Mouse (Mus musculus): Measurements from ENCODE around the gene Pld4.

The Pld4 gene

GRCm38 (mm10) chr12:112767036-112767890 is 6.8 kb downstream of the Pld4 start:
- no peak for DNase-seq (ENCODE audit: low read depth, low spot score)

DNA sequence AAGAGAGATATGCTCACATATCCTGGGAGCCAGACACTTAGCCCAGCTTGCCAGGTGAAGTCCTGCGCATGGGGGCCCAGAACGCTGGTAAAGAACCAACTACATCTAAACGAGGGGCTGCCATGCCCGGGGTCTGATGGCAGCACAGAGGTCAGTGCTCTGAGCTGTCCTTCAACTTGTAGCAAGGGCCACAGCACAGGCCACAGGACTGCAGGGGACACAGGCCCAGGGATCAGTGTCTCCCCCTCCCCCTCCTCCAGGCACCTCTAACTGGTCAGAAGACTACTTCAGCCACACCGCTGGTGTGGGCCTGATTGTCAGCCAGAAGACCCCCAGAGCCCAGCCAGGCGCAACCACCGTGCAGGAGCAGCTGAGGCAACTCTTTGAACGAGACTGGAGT is 7.7 kb downstream of the Pld4 start:
- no peak for DNase-seq (ENCODE audit: low read depth, low spot score)

GRCm38 (mm10) chr12:112769031-112769430 is 8.6 kb downstream of the Pld4 start:
- peak; percentile 46 for DNase-seq (ENCODE audit: low read depth, low spot score)

- no peak for DNase-seq (ENCODE audit: low read depth, low spot score)
These were observed 9.3 kb downstream of the Pld4 start for GRCm38 (mm10) chr12:112769751-112770150.

GRCm38 (mm10) chr12:112770396-112770795 is 9.9 kb downstream of the Pld4 start:
- no peak for DNase-seq (ENCODE audit: low read depth, low spot score)

DNA sequence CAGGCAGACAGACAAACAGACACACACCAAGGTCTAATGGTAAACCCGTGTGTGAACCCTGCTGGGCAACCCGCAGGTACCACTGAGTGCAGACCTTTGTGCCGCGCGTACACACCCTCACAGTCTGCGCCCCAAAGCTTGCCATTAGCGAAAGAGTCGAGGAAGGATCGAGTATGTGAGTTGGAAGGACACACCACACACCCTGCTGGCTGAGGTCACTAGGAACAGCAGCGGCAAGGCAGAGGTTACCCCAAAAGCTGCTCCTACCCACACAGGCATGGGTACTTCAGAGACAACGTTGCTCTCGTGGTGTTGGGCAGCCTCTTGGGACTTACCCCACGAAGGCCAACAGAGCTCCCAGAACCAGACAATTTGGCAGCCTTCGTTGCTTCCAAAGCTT is 11.9 kb downstream of the Pld4 start:
- no peak for DNase-seq (ENCODE audit: low read depth, low spot score)

DNA sequence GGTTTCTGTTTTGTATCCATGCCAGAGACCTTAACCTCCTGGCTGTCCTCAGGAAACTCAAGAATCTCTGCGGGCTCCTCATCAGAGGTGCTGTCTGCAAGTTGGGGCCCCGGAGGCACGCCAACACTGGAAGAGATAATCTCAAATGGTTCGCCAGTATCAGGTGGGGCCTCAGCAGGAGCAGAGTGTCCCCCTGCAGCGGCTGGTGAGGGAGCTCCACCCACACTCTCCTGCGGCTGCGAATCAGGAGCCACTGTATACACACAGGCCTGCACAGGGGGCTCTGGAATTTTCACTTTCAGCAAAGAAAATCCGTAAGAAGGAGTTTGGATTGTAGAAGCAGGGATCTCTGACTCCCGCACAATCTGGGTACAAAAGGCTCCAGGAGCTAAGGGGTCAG is 12.9 kb downstream of the Pld4 start:
- no peak for DNase-seq (ENCODE audit: low read depth, low spot score)

GRCm38 (mm10) chr12:112774026-112774425 is 13.6 kb downstream of the Pld4 start:
- DNase-seq (ENCODE audit: low read depth, low spot score), result no peak

DNA sequence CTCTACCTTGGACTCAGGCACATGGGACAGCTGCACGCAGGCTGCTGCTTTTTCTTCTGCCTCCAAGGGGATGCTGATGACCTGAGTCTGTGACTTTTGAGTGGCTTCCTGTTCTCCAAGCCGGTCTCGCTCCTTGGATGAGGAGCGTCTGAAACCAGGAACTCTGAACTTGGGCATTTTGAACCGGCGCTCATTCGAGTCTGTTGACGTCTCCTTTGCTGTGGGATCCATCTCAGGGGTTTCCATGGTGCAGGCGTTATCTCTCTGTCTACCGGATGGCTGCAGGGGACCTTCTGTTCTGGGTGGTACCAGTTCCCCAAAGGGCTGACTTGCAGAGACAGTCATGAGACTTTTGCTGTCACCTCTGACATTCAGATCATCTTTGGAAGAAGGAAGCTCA is 14.0 kb downstream of the Pld4 start:
- no peak for DNase-seq (ENCODE audit: low read depth, low spot score)

GRCm38 (mm10) chr12:112791026-112791425 is 30.6 kb downstream of the Pld4 start:
- no peak for DNase-seq (ENCODE audit: low read depth, low spot score)

- DNase-seq (ENCODE audit: low read depth, low spot score), result peak; percentile 42
These were observed 33.3 kb downstream of the Pld4 start for GRCm38 (mm10) chr12:112793601-112794355.

DNA sequence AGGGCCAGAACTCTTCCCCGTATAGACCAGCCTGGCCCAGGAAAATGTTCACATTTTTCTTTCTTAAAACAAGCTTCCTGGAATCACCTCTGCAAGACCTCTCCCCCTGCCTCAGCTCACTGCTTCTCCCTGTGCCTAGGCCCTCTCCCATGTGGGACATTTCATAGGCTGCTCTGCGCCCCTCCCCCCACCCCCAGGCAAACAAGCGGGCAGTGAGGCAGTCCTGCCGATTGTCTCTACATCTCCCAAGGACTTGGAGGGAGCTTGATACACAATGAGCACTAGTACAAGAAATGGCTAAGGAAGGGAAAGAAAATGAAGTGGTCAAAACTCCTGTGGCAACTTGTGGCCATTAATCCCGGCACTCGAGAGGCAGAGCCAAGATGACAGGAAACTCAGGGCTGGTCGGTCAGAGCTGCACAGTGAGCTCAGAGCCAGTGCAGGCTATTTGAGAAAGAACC is 33.9 kb downstream of the Pld4 start:
- DNase-seq (ENCODE audit: low read depth, low spot score), result no peak

GRCm38 (mm10) chr12:112794998-112795397 is 34.5 kb downstream of the Pld4 start:
- DNase-seq (ENCODE audit: low read depth, low spot score), result no peak

DNA sequence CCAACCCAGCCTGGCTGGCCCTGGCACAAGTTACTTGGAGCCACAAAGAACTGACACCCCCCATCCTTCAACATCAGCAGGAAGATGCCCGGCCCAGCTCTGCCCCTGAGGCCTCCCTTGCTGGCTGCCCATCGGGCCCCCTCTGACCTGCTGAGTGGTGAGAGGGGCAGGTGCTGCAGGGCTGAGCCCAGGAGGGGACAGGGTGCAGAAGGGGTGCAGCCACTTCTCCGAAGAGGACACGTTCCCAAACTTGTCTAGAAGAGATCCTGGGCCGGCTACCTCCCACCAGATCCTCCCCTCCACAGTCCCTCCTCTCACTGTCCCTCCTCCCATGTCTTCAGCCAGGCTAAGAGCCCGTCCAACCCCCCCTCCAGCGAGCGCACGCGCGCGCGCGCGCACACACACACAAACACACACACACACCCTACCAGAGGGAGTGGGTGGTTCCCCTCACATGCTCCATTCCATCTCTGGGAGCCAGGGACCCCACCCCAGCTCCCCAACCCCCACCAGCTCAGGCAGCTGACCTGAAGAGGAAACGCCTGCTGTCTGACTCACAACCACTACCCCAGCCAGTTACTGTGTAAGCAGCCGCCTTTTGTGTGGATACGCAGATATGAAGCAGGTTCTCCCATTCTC is 35.1 kb downstream of the Pld4 start:
- DNase-seq (ENCODE audit: low read depth, low spot score), result no peak

DNA sequence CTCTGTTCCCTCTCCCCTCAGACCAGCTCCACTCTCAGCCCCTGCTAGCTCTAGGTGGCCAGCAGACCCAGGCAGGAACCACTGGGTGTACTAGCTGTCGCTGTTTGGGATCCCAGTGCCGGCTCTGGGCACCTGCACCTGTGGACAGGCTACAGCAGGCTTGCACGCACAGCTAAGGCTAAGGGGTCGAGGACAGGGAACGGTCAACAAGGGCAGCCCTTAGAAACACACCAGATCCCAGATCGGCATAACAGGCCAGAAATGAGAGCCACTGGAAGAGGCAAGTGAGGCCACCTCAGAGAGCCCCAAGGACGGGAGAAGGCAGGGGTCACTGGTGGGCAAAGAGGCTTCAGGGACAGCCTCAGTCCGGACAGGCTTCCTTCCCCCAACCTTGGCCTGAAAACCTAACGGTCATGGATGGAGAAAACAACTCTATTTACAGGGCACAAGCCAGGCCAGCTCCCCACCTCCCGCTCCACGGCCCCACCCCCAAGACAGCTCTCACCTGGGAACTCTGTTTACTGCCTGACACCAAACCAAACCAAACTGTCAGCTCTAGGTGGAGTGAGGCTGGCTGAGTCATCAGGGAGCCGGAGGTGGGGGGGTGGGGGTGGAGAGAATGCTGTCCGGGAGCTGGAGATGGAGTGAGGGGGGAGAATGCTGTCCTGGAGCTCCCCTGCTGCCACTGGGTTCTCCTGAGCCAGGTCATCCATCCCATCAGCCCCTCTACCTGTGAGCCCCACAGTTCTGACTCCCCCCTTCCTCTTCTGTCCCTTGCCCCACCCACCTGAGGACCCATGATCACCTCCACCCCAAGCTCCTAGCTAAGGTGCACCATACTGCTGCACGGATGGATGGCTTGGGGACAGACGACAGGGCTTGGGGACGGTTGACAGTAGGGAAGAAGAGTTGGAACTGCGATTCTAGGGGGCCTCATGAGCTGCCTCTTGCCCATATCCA is 36.4 kb downstream of the Pld4 start:
- no peak for DNase-seq (ENCODE audit: low read depth, low spot score)

DNA sequence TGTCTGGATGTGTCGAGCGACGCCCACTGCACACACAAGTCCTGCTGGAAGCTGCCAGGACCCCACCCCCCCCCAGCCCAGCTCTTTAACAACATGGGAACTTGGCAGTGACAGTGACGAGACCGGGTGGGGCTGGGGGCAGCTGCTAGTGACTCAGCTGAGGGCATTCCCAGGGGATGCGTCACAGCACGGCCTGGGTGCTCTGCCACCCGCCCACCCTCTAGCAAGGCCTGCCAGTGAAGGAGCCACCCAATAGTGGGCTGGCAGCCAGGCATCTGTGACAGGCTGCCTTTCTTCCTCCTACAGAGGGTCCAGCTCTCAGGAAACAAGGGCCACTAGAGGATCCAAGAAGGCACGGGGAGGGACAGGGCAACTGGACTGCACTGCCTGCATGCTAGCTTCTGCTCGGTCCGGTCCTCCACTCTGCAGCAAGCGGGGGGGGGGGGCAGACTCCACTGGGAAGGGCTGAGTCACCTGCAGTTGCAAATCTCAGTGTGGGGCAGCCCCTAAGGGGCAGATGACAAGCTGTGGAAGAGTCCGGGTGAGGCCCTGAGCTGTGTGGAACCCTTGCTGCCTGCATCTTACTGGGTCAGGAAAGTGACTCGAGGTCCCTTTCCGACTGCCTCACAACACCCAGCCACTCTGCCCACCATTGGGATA is 37.3 kb downstream of the Pld4 start:
- DNase-seq (ENCODE audit: low read depth, low spot score), result peak; percentile 34

DNA sequence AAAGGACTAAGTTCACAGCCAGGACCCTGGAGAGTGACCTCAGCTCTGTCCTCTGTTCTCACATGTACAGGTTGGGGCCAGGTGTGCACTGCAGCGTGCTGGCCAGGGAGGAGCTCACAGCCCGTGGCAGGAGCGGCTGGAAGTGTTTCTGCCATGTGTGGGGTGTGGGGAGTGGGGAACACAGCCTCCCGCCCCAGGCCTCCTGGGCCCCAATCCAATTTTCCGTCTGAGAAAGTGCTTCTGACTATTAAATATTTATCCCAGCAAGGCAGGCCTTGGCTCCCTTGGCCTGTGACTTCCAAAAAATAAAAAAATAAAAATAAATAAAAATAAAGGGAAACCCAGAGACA is 37.9 kb downstream of the Pld4 start:
- DNase-seq (ENCODE audit: low read depth, low spot score), result no peak

DNA sequence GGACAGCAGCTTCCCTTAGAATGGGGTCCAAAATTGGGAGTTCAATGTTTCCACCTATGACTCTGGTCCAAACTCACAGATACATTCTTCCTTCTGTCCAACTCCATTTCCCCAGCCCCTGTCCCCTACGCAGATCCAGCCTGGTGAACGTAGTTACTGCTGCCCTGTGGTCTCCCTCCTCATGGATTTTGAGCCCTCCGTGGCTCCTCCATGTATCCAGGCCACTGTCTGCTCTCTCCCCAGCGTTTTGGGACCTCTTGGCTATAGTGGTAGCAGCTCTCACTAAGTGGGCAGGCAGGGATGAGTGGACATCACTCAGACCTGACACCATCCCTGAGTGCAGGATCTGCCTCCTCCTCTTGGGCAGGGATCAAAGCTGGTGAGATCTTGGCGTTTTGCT is 38.3 kb downstream of the Pld4 start:
- DNase-seq (ENCODE audit: low read depth, low spot score), result no peak

DNA sequence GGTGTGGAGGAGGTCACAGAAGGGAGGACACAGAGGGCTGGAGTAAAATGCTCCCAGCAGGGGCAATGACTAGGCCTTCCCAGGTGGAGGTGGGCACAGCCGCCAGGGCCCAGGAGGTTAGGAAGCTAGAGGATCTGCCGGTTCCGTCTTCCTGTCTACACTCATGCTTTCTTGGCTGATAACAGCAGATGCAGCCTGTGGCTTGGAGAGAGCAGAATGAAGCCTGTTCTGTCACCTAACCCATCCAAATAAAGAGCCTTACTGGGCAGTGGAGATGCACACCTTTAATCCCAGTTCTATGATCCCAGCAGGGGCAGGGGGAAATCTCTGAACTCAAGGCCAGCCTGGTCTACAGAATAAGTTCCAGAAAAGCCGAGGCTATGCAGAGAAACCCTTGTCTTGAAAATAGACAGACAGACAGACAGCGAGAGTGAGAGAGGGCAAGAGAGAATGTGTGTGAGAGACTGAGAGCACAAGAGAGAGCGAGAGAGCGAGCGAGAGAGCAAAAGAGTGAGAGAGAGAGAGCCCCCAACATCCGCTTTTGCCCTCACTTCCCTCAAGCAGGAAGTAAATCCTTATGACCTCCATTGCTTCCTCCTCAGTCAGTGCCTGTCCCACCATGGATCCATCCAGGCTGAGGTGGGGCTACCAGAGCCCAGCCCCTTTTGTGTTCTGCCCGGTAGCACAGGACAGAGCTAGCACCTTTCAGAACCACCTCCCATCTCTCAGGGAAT is 38.9 kb downstream of the Pld4 start:
- no peak for DNase-seq (ENCODE audit: low read depth, low spot score)

GRCm38 (mm10) chr12:112800476-112800875 is 40.0 kb downstream of the Pld4 start:
- peak; percentile 72 for DNase-seq (ENCODE audit: low read depth, low spot score)
